Mouse (Mus musculus) heart, postnatal 14 days (tissue): ENCODE measurements at regions not wholly inside any gene's neighbourhood (a gene's known extent, or its start where the extent isn't known, plus 50 kb on each side); places are given as distances from the start of the nearest gene placed in this dataset.

Experiments
- DNase-seq, 2 experiments: peaks; one replicate each; pipeline ENCODE4 v3.0.0; 2021 to 2022
- intact Hi-C: fragments of 180-260 bp; cut with DNase I; formaldehyde crosslinking; loops from one replicate; pipeline ENCODE4 v1.15.1; 2025

DNA sequence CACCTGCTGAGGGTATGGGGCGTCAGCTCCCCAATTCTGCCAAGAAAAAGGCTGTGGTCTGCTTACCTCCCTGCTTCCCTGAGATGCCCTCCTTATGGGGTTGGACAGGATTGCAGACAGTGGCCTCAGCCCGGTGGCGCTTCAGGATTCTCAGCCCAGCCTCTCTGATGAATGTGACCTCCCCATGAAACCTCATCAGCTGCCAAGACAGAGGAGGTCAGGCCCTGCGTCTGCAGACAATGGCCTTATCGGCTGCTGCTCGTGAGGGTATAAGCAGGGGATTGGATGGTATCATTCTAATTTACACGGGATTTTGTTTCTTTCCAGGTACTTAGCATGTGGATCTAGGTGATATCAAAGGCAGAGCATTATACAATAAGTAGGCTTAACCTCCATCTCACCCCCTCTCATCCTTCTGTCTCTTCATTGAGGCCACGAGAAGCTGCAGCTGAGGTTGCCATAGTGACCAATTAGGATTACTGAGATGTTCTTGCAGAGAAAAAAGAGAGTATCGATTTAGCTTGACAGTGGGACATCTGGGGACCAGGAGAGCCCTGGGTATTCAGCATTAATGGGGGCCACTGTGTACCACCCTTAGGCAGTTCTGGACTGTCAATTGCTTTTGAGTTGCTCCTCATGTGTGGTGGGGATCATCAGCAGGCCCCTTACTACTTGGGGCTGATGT, 327.6 kb upstream of the 4931429L15Rik start:
- intact Hi-C loops, result no loop called here

DNA sequence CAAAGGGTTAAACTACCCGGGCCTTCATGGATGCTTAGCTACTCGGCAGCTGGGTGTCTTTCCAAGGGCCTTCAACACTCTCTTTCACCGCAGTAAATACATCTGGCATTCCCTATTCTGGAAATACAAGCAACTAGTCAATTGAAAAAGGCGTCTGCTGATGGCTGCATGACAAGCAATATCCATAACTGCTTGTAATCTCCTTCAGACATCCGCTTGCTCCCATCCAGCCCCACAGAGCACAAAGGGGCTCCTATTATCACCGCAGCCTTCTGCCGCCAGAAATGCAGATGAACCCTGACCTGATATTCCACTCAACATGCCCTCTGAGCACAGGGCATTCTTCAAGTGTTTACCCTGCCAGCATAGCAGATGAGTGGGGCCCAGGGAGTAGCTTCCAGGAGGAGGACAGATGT, 325.7 kb upstream of the 4931429L15Rik start:
- intact Hi-C loops, result no loop called here

More for the DNA sequence above, 327.6 kb upstream of the 4931429L15Rik start:
- no peak for DNase-seq

DNA sequence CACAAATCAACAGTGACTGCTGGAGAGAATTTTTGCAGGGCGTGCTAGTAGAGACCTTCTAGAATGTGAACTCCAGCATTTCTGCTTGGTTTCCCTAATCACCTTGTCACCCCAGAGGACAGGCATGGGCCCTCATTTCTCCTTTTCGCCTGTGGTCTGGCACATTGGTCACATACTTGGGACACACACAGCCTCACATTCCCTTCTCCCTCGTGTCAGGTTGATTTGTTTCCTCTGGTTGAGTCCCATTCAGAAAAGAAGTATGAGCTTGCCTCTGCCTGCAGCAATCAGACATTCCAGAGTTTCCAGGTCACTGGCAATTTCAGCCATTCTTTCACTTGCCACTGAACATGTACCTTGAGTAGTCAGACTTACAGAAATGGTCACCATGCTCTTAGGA, 323.8 kb upstream of the 4931429L15Rik start:
- intact Hi-C loops, result no loop called here
- no peak for DNase-seq

More for the DNA sequence above, 325.7 kb upstream of the 4931429L15Rik start:
- no peak for DNase-seq

DNA sequence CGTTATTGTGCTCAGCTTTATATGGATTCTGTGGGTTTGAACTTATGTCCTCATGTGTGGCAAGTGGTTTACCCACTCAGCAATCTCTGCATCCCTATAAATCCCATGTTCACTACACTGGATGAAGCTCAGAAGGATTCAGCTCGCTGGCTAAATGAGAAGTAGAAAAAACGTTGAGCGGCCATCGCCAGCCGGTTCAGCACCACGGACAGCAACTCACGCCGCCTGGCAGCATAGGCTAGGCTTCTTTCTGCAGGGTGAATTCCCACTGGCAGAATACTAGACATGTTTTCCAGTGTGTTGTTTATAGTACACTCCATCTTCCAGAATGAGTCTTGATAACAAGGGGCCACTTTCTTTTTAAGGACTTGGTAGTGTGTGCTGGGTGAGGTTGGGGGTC, 322.9 kb upstream of the 4931429L15Rik start:
- intact Hi-C loops, result no loop called here
- DNase-seq, result peak; percentile 59 to 72

DNA sequence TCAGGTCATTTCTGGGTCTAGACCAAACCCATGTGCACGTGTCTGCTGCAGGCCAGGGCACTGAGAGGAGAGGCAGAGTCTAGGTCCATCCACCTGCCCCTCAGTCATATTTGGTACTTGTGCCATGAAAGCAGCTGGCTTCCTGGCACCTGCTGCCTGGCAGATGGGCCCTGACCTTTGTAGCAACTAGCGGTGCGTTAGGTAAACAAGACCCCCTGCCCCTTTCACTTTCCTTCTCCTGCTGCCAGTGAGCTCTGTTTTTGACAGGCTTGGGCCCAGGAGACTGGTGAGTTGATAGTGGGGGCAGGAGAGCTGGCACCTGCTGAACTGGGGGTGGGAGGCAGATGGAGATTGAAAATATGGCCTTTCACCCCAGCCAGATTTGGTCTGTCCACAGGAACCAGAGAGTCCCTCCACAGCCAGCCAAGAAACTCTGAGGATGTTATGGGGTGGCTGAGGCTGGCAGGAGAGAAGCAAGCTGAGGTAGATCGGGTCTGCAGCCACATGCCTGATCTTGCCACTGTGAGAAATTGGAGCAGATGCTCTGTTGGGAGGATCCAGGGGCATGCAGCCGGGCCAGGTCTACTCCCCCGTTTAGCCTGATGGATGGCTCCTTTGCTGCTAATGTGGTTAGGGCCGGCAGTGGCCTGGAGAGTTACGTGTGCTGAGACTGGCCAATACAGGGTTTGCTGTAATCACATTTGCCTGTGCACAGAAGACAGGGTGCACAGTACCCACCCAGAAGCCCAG, 316.6 kb upstream of the 4931429L15Rik start:
- intact Hi-C loops, result no loop called here
- no peak for DNase-seq

DNA sequence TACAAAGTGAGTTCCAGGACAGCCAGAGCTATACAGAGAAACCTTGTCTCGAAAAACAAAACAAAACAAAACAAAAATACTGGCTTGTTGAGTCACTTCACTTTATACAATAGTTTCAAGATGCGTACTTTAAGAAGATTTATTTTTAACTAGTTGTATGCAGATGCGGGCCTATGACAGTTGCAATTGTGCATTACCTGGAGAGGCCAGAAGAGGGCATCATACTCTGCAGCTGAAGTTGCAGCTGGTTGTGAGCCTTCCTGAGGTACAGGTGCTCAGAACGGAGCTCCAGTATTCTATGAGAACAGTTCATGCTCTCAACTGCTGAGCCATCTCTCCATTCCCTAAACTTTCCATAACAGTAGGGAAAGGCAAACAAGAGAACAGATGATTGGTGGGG, 314.2 kb upstream of the 4931429L15Rik start:
- DNase-seq, result no peak
- intact Hi-C loops, result no loop called here

DNA sequence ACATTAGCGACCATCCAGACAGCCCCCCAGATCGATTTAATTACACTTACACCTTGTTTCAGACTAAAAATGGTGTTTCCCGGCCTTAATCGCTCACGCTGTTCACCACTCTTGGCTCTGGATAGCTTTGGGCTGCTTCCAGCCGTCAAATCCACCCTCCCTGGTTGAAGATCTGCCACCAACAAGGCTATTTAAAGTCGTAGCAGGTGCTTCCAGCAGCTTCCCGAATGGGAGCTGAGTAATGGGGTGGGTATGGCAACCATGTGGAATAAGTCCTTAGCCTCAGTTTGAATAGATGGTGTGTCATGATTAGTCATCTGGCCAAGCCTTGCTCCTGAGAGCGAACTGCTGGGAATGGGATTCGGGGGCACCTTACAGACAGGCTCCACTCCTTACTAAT, 312.8 kb upstream of the 4931429L15Rik start:
- peak; percentile 8 to 41 for DNase-seq
- intact Hi-C loops, result no loop called here

DNA sequence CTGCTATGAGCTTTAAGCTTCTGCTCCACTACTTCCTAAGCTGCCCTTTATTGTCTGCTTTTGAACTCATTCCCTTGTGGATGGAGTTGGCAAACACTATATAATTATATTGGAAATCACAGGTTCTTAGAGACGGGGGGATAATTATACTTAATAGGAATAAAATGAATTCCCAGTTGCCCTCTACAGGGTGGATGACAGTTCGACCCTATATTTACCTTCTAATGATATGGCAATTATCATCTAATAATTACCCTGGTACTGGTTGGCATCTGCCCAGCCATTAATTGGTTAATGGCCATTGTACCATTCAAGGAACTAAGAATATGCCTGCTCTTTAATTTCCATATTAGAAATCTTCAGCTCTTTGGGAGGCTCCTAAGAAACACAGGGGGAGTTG, 302.5 kb upstream of the 4931429L15Rik start:
- no peak for DNase-seq
- intact Hi-C loops, result no loop called here

DNA sequence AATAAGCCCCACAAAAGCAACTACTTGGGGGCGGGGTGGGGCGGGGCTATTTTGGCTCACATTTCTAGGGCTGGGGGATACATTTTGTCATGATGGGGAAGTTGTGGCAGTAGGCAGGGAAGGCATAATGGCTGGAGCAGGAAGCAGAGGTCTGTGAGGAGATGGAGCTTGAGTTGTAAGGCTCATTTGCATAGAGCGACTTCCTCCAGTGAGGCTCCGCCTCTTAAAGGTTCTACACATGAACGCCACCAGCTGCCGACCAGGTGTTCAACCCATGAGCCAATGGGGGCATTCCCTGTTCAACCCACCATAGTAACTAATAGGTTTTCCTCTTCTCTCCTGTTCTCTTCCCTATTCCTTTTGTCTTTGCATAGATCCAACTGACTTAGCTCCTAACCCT, 302.1 kb upstream of the 4931429L15Rik start:
- no peak for DNase-seq
- intact Hi-C loops, result no loop called here

DNA sequence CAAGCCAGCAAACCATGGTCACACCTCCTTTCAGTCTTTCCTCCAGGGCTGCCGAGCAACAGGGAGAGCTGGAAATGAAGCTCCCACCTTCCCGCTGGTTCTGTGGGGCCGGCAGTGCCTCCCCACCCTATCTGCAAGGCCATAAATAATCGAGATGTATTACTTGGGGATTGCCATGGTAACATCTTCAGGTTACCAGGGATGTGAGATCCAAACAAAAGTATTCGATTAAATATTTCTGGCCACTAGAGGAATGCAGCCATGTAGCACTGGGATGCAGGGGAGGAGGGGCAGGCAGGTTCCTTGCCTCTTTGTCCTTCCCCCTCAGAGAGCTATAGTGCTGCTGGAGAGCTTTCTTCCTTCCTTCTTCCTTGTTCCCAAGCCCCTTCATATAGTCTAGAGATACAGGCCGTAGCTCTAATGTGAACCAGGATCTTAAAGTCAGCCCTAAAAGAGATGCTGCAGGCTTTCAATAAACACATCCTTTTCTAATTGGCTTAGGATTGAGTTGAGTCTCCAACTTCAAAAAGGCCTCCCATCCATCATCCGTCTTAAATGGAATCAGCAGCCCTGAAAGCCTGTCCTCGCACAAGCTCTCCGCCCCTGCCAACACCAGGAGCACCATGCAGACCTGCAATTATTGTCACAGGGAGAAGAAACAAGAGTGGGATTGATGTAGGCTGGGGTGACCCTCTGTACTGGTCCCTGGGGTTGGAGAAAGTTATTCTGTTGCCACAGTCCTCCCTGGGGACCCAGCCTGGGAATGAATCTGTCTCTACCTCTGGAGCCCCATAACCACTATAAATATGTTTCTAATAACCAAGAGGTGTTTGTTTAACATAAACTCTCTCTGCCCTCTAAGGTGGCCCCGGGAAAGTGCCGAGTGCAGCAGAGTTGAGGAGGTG, 290.6 kb upstream of the 4931429L15Rik start:
- no peak for DNase-seq
- intact Hi-C loops, result no loop called here

DNA sequence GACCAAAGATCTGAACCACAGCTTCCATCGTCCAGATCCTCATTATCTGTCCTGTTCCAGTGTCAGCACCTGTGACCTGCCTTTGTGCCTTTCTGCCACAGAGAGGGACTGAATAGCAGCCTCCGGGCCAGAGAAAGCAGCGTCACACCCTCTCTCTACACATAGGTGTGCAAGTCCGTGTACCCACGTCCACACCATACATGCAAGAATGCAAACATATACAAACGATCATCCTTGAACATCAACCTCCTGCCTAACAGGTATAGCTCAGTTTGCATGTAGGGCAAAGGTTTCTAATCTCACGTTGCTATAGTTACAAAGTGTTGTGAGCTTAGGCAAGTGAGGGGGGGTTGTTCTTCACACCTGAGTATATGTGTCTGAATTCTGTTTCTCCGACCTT, 288.9 kb upstream of the 4931429L15Rik start:
- intact Hi-C loops, result no loop called here
- no peak for DNase-seq

DNA sequence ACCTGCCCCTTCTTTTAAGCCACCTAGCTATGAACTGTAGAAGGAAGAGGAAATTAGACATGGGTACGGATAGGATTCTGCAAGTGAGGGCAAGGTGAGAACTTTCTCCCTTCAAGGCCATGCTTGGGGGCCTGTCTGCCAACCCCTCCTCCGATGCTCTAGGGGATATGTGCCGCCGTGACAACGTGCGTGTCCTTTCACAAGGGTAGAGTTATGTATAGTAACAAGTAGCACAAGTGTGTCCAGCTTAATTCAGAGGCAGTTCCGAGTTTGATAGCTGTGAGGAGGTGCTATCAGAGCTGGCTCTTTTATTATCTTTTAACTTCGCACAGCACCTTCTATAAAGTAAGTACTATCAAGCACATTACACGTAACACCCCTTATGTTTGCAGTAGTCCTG, 281.0 kb upstream of the 4931429L15Rik start:
- DNase-seq, result no peak
- intact Hi-C loops, result no loop called here

DNA sequence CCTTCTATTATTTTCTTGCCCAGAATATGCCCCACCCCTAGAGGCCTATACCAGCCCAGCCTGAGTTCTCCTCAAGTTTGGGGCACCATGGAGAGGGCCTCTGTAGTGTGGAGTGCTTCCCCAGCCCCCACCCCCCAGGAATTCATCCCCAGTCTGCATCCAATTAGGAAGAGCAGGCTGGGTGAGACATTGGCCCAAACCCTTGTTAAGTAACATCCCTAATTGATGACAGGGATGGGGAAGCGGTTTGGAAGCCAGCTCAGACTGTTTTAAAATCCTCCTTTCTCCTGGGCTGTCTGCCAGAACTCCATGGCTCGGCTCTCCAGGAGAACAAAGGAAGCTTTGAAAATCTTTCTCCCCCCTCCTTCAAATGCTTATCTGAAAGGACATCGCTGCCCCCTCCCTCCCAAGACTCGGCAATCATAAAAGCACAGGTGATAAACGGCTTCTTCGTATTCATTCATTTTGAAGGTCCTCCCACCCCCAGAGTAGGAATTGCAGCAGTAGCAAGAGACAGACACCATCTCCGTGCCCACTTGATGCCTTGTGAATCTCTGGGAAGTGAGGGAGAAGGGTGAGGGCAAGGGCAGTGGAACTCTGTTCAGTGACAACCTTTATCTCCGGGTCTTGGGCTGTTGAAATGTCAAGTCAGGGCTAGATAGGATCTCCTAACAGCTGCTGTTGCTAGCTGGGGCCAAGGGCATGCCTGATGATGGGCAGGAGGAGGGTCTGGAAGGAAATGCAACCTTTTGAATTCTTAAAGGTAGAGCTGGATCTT, 280.3 kb upstream of the 4931429L15Rik start:
- intact Hi-C loops, result no loop called here
- peak in 1 of 2 experiments; percentile 4 for DNase-seq

DNA sequence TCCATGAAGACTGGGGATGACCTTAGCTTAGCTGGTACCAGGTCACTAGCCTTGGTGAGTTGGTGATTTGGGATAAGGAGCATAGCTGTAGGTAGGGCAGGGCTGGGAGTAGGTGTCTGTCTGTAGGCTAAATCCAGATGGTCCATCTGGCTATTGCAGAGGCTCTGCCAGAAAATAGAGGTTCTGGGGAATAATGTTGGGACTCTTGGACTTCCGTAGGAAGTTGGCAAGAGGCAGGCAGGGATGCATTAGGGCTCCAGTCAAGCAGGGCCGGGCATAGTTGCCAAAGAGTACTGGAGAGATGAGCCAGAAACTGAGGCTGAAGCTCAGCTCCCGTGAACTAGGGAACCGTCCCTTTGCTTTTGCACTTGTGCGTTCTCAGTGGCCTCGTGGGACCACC, 278.7 kb upstream of the 4931429L15Rik start:
- intact Hi-C loops, result no loop called here
- no peak for DNase-seq

DNA sequence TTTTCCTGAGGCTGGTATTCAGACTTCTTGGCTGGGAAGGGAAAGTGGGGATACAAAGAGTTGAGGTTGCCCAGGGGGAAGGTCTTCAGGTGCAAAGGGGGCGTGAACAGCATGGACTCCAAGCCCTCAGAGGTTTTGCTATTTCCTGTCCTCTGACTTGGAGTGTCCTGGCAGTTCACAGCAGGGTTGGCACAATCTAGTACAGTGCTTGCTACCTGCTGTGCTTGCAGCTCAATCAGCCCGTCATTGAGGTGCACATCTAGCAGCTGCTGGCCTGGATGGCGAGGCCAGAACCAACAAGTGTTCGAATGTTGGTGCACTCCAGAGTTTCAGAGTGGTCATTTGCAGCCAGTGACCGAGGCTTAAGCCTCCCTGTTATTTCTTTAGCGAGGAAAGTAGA, 273.7 kb upstream of the 4931429L15Rik start:
- no peak for DNase-seq
- intact Hi-C loops, result no loop called here

DNA sequence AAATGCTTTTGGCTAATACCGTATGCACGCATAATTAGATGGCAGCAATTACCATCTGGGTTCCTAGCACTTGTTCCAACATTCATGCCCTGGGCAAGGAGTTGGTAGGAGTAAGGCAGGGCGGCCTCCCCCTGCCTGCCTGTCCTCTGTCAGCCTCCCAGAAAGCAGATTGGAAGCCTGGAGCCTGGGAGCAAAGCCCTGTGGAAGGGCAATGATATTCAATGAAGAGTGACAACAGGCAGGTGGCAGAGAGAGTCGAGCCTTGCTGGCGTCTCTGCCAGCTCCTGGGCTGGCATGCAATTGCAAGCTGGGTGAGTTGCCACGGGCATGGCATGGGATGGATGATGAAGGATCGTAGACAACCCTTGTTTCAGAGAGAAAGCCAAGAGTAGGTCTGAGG, 273.1 kb upstream of the 4931429L15Rik start:
- no peak for DNase-seq
- intact Hi-C loops, result no loop called here

DNA sequence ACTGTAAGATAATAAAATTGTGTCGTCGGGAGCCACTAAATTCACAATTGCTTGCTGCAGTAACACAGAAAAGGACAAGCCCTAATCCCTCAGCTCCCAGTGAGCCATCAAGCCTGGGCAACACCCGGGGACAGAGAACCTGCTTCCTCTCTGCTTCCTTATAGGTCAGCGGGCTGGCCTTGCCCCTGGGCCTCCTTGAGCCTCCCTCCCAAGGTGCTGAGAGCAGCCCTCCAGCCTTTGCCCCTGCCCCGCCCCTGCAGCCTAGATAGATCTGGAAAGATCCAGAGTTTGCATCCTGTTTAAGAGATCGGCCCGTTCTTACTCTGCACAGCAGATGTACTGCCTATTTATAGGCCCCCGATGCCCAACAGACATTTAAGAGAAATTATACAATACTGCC, 267.0 kb upstream of the 4931429L15Rik start:
- intact Hi-C loops, result no loop called here
- no peak for DNase-seq

DNA sequence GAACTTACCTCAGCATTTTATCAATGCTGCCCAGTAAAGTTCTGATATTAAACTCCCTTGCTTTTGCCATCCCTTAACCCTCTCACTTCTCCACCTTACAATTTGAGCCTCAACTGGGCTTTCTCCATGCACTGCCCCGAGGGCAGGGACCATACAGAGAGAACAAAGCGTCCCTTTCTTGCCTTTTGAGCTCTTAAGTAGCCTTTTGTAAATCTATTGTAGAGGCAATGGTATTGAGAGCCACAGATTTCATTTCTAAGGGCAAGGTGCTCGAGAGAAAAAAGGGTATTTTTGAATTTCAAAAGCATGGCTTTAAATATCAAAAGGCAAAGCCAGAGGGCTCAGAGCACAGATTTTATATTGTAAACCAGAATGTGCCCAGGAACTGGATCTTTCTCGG, 262.1 kb upstream of the 4931429L15Rik start:
- no peak for DNase-seq
- intact Hi-C loops, result no loop called here

DNA sequence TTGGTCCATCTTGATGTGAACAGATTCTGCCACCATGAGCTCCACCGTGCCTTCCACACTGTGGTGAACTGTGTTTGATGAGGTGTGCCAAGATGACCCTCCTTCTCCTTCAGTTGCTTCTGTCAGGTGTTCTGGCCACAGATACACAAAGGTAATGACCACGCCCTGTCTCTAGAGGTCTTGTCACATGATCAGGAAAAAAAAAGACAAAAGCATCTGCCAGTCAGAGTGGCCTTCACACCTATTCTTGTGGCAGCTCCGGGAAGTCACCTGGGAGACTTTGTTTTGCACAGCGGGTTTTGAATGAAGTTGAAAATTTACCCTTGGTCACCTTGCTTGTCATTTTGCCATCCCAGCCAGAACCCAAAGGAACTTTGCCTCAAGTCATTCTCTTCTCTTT, 242.5 kb upstream of the 4931429L15Rik start:
- intact Hi-C loops, result no loop called here
- no peak for DNase-seq

DNA sequence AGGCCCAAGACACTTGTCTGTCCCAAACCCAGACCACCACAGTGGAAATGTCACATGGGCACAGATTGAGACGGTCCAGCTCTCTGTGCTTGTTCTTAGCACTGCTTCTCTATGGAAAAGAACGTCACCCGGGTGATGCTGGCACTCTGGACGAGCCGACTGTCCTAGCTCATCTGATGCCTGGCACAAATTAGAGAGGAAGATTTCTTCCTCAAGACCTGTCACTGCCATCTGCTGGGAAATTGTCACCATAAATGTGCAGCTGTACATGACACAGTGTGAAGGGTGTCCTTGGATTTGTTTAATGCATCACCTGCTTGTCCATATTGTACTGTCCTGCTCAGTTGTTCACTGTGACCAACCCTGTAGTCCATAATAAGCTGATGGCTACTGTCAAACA, 238.7 kb upstream of the 4931429L15Rik start:
- DNase-seq, result no peak
- intact Hi-C loops, result no loop called here
